Mouse (Mus musculus) bone marrow macrophage, adult 2 months (primary cell): ENCODE measurements around the gene Prop1.

Experiments used
- CTCF ChIP-seq: IDR thresholded peaks from 2 replicates; pipeline ENCODE4 v1.5.1; 2012; ENCODE audit warnings: low read depth, mild to moderate bottlenecking, low read length, moderate library complexity
- POLR2A ChIP-seq: IDR thresholded peaks from 2 replicates; pipeline ENCODE4 v1.6.1; 2012; ENCODE audit warnings: mild to moderate bottlenecking, low read depth, low read length, borderline replicate concordance

GRCm38 (mm10) chr11:50943506-50943905 lies 10.1 kb downstream of the Prop1 start, which contains the start of gene 4933414I15Rik:
- no peak for TF ChIP-seq CTCF
- no peak for TF ChIP-seq POLR2A
